In genomic region chr4:134760793-134761201, GRCm38 (mm10) we compare ENCODE assay signal across 8 mouse cellular contexts. TPM values are rescaled to one million over a fixed set of nuclear protein-coding genes. Genes with fewer than 3 reads are reported as not detected.
DNase-seq lines count a peak whose midpoint lies in the region; ATAC-seq and TF ChIP-seq lines count a peak whose summit lies in the region.

No protein-coding gene starts in this region.

- no peaks in the 10 kb centered on the region for H3K36me3 ChIP-seq in liver, embryonic 16.5 days (ENCODE audit: control insufficient read depth, insufficient read depth)
- no peaks in the 10 kb centered on the region for H3K36me3 ChIP-seq in stomach, embryonic 16.5 days (ENCODE audit: control insufficient read depth, insufficient read depth, low read length)

- H3K9me3 ChIP-seq in liver, embryonic 16.5 days (replicated peaks; ENCODE audit: control insufficient read depth, low read length), result no peaks in the 10 kb centered on the region
- no peaks in the 10 kb centered on the region for H3K9me3 ChIP-seq in stomach, embryonic 16.5 days (replicated peaks; ENCODE audit: control insufficient read depth, low read length)

- ATAC-seq in liver, embryonic 16.5 days (ENCODE audit: low read depth), result peak; percentile 5; the same call in 1 of the 2 replicates
- peak; percentile 48; the same call in 1 of the 2 replicates for ATAC-seq in stomach, embryonic 16.5 days (ENCODE audit: insufficient read depth, low FRiP score)
- ATAC-seq in CD4-positive, CD25-positive, alpha-beta regulatory T cell, adult 4 months, result no peak

- H3K27ac ChIP-seq in embryonic fibroblast, embryonic 13.5 days (ENCODE audit: insufficient read depth, low read length), result peak overlapping the region; percentile 9; the same call in 1 of the 2 replicates
- peak overlapping the region; percentile 94 for H3K27ac ChIP-seq in liver, embryonic 16.5 days (ENCODE audit: low read length)
- peak overlapping the region; percentile 41; the same call in 1 of the 2 replicates for H3K27ac ChIP-seq in stomach, embryonic 16.5 days (ENCODE audit: low read length)

- H3K4me3 ChIP-seq in embryonic fibroblast, embryonic 13.5 days (ENCODE audit: insufficient read depth, low read length), result no peak overlapping the region
- peak overlapping the region; percentile 18; the same call in 1 of the 2 replicates for H3K4me3 ChIP-seq in liver, embryonic 16.5 days (ENCODE audit: low read depth, low read length)
- no peak overlapping the region for H3K4me3 ChIP-seq in stomach, embryonic 16.5 days (replicated peaks; ENCODE audit: low read length)

- H3K4me1 ChIP-seq in embryonic fibroblast, embryonic 13.5 days (ENCODE audit: control insufficient read depth, insufficient read depth, low read length), result peaks cover 14% of the 10 kb centered on the region; the same call in 1 of the 2 replicates
- H3K4me1 ChIP-seq in liver, embryonic 16.5 days (ENCODE audit: control insufficient read depth, low read depth, low read length), result peaks cover 95% of the 10 kb centered on the region
- H3K4me1 ChIP-seq in stomach, embryonic 16.5 days (ENCODE audit: control insufficient read depth, insufficient read depth, low read length), result peaks cover 53% of the 10 kb centered on the region

- peak; percentile 28 for DNase-seq in embryo, embryonic 10.5 days (ENCODE audit: low spot score)
- DNase-seq in embryo, embryonic 11 days, result no peak
- DNase-seq in heart, postnatal 36 days, result peak; percentile 87 to 88
- DNase-seq in left cerebral cortex, adult 11 months (ENCODE audit: low spot score), result no peak

- 36% methylated on average over 9 of the region's 9 CpGs for WGBS in liver, embryonic 16.5 days (ENCODE audit: insufficient replicate concordance)
- WGBS in stomach, embryonic 16.5 days, result 19% methylated on average over 9 of the region's 9 CpGs

- H3K4me2 ChIP-seq in liver, embryonic 16.5 days (ENCODE audit: low read depth, low read length), result peak overlapping the region; percentile 67
- H3K4me2 ChIP-seq in stomach, embryonic 16.5 days (ENCODE audit: low read depth, low read length), result no peak overlapping the region; the same call in 1 of the 2 replicates

- peak overlapping the region; percentile 63 for H3K9ac ChIP-seq in liver, embryonic 16.5 days (ENCODE audit: low read depth, low read length)
- H3K9ac ChIP-seq in stomach, embryonic 16.5 days (ENCODE audit: low read length), result no peak overlapping the region

- no peak for TF ChIP-seq CTCF in embryonic fibroblast, embryonic 13.5 days (IDR thresholded peaks at IDR 0.05; ENCODE audit: borderline replicate concordance, insufficient read depth, low read length)

- no peaks in the 10 kb centered on the region for H3K27me3 ChIP-seq in liver, embryonic 16.5 days (ENCODE audit: control insufficient read depth, insufficient read depth, low read depth, low read length)
- H3K27me3 ChIP-seq in stomach, embryonic 16.5 days (ENCODE audit: control insufficient read depth, insufficient read depth, low read length), result no peaks in the 10 kb centered on the region

- intact Hi-C loops in heart, postnatal 36 days (cut with DNase I), result no loop called here

- TF ChIP-seq POLR2A in embryonic fibroblast, embryonic 13.5 days (IDR thresholded peaks at IDR 0.05; ENCODE audit: low read depth, low read length), result no peak

RNA-seq across cellular contexts. Expression of gene Ldlrap1, which starts 7.0 kb away (rescaled TPM):
- polyA plus RNA-seq in embryonic fibroblast, embryonic 13.5 days (2011; ENCODE audit: insufficient read length, low read depth, missing spikeins), result 13.3 and 16.5 TPM in 2 replicates
- 10 to 100 TPM; 14.3 to 16.2 TPM for total RNA-seq in heart, postnatal 36 days (2021)
- 20.1 and 20.7 TPM in 2 replicates for polyA plus RNA-seq in liver, embryonic 16.5 days (2015; fragmentation: Nextera tagmentation; extraction: Ambion mirVana)
- 25.6 and 26.7 TPM in 2 replicates for polyA plus RNA-seq in stomach, embryonic 16.5 days (2015; fragmentation: Nextera tagmentation; extraction: Ambion mirVana)
- 10 to 100 TPM; 26.1 to 42.4 TPM for polyA plus RNA-seq in CD4-positive, CD25-positive, alpha-beta regulatory T cell, adult 4 months (2017; shearing (Covaris generic))

RNA-seq across cellular contexts. Expression of gene Man1c1, which starts 56.7 kb away (rescaled TPM):
- polyA plus RNA-seq in embryonic fibroblast, embryonic 13.5 days (2011; ENCODE audit: insufficient read length, low read depth, missing spikeins), result 23.4 and 26.7 TPM in 2 replicates
- 10 to 100 TPM; 22.0 to 23.2 TPM for total RNA-seq in heart, postnatal 36 days (2021)
- 0.97 and 1.2 TPM in 2 replicates for polyA plus RNA-seq in liver, embryonic 16.5 days (2015; fragmentation: Nextera tagmentation; extraction: Ambion mirVana)
- polyA plus RNA-seq in stomach, embryonic 16.5 days (2015; fragmentation: Nextera tagmentation; extraction: Ambion mirVana), result 1.3 and 1.6 TPM in 2 replicates
- polyA plus RNA-seq in CD4-positive, CD25-positive, alpha-beta regulatory T cell, adult 4 months (2017; shearing (Covaris generic)), result 1 to 10 TPM; 1.0 to 1.4 TPM

Comparison
In these comparisons a context has a peak if more than half of its experiments do, and no peak if none do; other contexts are left out.
1. DNase-seq: peak in embryo, embryonic 10.5 days (single experiment) and heart, postnatal 36 days (2 of 2); none in embryo, embryonic 11 days (single experiment) and left cerebral cortex, adult 11 months (single experiment).
2. H3K27ac ChIP-seq: peak in every context shown above with its lines; median percentile 94 in liver, embryonic 16.5 days; 41 in stomach, embryonic 16.5 days; 9 in embryonic fibroblast, embryonic 13.5 days.